Mouse (Mus musculus) frontal cortex, postnatal 36 days (tissue): ENCODE measurements around the gene Prkn.

Experiments used
- DNase-seq, 2 experiments: peaks; one replicate each; pipeline ENCODE4 v3.0.0; 2022; ENCODE audit warnings: low spot score in 2 of 2

Prkn gene

DNA sequence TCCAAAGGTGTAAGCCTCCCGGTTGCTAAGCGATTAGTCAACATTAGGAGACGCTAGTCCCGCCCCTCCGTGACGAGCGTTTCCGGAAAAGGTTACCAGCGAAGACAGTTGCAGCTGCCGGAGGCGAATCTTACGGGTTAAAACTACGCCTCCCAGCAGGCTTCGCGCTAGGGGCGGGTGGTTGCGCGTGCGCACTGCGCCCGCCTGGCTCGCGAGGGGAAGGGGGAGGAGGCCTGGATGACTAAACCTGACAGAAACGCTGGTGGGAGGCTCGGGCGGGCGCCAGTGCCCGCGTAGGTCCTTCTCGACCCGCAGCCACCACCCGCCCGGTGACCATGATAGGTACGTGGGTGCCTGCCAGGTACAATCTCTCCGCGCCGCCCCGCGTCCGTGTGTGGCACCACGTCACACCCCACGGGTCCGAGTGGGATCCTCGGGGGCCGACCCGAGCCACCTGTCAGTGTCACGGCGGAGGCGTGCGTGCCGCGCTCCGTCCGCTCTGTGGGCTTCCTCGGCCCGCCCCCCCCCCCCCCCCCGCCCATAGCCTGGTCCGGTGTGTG, at the start of gene Prkn, which contains the start of gene Pacrg:
Gene Prkn (plus strand): TSS at position 237 of the 560 bp plus-strand sequence.
Gene Pacrg (minus strand): TSS at position 164 of the 560 bp plus-strand sequence.
- peak; percentile 98 to 99 for DNase-seq

DNA sequence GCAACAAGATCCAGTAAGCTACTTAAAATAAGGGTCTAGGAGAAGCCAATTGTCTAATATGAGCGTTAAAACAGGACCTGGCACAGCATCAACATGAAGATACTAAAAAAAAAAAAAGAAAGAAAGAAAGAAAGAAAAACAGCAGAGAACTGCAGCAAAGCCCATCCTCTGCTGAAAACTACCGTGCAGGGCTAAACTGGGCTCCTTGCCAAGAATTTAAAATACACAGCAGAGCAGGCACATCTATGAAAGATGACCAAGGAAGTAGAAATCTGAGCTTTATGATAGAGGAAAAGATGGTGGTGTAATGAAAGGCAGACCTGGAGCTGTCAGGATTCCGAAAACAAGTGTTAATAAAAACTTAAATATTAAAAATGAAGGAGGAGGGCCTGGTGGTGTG, 48.5 kb upstream of the Prkn start:
- DNase-seq = peak in 1 of 2 experiments; percentile 7

DNA sequence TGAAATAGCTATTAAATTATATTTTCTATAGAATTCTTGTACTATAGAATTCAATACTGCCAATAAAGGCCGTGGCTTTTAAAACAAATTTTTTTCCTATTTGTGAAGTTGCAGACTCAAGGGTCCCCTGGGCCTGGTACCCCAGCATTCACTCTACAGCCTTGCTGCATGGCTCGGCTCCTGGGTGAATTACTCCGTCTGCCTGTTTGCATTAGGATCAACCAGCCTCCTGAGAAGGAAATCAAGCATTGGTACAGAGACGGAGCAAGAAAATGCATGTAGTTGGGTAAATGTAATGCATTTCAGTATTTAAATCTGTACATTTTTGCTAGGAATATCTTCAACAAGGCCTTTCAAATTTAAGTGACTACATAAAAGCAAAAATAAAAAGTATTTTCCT, 33.5 kb upstream of the Prkn start:
- DNase-seq = no peak

DNA sequence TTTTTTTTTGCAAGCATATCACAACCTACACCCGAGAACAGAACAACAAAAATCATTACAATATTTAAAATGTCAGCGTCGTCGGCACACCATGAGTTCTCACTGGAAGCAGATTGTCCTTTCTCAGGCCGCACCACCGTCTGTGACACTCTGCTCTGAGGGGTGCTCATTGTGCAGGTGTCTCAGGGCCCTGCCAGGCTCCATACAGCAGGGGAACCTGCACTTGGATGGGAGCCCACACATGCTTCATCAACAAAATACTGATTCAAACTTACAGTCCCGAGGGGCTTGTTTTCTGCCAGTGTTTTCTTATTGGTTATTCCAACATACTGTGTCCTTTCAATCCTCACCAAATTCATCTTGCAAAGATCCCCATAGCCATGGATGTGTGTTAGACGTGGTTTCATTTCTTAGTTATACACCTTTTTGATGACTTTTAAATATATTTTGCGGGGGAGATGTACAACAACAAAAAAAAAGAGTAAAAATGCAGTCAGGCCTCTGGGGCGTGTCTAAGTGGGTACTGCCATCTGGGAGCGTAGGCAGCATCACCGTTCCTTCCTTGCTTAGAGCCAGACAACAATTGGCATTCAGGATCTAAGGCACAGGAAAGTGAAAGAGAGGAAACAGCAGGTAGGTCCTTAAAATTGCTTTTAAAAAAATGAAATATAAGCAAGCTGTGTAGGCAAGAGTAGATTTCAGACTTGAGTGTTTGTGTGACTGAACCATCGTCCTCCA, 32.8 kb upstream of the Prkn start:
- DNase-seq = peak in 1 of 2 experiments; percentile 2

DNA sequence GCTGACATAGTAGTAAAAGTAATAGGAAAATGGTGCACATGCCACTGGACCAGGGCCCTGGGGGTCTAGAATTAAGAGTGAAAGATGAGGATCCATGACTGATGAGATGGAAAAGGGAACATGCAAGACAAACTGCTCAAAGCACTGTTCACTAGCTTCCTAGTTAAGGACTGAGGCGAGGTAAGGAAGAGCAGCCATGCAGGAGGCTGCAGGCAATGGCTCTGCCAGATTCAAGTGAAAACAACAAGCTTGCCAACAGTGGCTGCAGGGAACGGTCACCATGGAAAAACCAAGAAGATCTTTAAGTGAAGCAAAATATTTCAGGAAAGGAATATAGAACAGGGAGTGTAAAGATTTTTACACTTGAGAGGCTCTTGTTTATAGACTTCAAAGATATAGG, 31.6 kb upstream of the Prkn start:
- DNase-seq = no peak

DNA sequence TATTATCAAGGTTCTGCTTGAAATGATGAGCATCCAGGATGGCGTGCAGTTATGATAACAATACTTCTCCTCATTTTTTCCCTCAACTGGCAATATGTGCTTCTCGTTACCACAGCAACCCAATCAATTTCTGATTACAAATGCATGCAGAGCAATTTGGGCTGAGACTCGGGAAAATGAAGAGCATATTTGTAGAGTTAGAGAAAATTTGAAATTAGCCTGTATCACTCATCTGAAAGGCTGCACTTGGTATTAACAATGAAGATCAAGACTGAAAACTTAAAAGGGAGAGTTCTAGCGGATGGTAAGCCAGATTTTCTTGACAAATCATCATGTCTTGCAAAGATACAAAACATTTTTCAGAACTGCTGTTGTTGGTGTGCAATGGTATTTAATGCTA, 21.2 kb upstream of the Prkn start:
- DNase-seq = no peak

DNA sequence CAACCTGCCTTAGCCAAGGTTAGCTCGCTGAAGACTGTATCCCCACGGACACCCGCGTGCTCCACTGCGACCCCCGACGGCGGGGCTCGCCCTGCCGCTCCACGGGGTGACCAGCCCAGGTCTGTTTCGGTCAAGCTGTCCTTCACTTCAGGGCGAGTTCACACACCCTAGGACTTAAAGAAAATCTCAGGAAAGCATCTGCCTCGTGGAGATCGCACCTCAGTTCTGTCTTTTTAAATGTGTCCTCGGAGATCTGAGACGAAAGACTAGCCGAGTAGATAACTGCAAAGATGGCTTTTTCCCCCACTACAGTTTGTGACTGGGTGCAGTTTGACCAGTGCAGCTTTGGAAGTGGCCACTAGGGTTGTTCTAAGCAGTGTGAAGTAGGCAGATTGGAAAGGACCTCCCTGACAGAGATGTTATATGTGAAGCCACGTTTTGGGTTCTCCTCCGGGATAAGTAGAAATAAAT, 582 bp downstream of the Prkn start:
- peak; percentile 37 to 70 for DNase-seq

DNA sequence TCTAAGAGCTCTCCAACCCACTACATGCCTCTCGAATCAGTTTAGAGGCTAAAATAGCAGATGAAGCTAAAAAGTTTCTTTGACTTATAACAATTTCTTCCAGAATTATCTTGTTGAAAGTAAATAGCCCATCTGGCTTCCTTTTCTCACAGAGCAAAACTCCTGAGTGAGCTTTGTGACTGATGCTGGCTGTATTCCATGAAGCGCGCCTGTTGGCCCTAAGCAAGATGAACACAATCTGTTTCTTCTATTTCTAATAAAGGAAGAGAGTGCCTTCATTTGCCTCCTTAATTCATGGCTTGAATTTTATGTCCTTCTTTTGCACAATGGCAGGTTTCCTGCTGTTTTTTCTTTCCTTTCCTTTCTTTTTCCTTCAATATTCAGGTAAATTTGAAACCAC, 14.0 kb downstream of the Prkn start:
- peak; percentile 12 to 41 for DNase-seq

DNA sequence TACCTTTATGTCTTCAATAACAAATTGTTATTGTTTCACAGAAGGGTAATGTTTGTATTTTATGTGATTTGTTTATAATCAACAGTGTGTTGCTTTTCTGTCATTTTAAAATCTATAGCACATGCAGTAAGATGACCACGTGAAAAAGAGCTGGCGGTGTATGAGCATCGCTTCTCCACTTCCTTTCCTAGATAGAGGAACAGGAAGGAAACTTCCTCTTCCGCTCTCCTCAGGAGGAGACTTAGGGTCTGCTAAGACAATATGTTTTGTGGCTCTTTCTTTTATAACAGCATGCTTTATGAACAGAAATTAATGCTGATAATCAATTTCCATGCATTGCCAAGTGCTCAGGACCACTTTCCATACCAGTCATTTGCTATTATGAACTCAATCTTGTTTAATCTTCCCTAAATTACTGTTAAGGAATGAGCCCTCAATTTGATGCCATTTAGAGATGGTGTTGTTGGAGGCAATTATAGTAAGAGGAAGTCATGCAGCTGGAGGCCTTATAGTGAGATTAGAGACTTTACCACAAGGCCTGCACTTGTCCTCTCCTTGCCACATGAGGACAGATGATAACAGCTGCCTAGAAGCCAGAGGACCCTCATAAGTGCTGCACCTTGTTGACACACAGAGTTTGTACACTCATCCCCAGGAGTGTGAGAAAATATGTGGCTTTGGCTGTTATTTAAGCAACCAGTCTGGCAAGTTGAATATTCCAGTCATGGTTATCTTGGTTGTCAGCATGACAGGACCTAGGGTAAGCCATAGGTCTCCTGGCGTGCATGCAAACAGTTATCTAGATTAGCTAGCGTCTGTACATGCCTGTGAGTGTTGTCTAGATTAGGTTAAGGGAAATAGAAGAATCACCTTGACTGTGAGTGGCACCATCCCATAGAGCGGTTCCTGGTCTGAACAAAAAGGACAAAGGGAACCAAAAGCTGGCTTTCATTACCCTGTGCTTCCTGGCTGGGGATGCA, 34.3 kb downstream of the Prkn start:
- DNase-seq = no peak

DNA sequence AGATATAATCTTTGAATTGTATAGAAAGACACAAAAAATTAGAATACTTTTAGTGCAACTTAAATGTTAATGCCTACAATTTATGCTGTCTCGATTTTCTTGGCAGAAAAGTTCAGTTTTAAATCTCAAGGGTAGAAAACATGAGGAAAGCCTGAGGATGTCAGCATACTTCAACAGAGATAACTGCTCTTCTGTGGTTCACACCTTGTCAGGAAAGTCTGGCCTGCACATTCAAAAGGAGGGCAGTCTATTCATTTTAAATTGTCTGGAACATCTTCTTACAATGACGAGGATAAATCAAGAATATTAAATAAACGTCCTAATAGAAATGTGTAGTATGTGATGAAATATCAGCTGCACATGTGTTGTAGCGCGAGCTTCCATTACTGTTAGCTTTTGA, 38.8 kb downstream of the Prkn start:
- DNase-seq = no peak

DNA sequence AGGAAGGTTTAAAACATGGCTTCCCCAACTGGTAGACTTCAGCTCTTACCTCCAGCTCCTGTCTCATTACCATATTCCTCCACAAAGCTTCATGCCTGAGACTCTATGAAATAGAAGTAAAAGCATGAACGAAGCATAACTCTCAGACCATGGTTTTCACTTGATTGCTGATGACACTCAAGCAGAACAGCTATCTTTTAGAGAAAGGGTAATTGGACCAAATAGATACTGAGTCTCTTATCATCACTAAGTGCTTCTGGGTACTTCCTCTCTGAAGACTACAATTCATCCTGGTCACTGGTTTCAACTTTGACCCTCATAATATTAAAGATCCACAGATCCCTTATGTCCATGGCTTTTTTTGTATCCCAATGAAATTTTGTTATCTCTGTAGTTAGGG, 42.1 kb downstream of the Prkn start:
- no peak for DNase-seq

DNA sequence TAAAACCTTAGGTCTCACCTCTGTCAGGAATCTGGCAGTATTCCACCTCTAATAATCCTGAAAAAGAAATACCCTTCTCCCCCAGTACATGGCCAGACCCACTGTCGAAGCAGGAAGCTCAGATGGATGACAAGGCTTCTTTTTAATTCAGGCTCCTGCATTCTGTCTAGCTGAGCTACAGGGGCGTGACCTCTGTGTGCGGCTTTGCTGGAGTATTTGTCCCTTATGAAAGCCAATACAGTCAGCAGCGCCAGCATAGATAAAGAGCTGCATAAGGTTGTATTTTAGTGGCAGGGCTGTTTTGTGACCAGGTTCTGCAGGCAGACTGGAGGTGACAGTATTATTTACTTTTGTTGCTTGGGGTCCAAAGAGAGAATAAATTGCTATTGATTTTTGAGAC, 47.7 kb downstream of the Prkn start:
- no peak for DNase-seq

DNA sequence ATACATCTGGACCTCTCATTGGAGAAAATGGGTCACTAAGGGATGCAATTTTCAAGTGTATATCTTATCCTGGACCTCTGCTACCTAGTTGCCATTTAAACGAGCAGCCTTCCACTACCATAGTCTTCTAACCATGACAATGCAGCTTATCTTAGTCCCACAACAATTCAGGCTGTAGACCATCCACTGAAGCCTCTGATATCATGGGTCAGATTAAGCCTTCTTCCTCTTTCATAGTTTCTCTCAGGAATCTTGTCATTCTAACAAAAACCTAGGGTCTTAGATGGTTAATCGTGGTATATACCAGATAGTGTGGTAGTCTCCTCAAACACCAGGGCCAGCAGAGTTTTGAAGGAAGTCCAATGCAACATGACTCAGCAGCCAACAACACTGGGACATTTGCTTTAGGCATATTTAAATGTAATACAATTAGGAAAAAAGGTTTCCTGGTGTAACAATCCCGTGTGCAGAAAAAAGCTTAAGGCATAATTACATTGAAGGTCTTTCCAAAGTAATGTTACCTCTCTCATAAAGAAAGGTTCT, 61.6 kb downstream of the Prkn start:
- DNase-seq = no peak

DNA sequence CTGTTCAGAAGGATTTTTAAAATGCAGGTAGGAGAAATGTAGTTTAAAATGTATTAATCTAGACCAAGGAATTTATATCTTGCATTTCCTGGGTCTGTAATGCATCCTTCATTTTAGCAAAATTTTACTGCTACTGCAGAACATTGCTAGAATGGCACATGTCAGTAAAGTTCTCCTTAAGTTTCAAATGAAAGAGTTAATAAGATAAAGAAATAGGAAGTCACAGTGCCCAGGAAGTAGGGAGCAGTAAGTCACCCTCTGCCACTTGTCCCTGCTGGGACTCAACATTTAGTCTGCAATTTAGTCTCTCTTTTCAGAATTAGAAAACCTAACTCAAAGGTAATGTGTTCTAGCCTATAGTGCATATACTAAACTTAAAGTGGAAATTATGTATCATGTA, 96.5 kb downstream of the Prkn start:
- no peak for DNase-seq

DNA sequence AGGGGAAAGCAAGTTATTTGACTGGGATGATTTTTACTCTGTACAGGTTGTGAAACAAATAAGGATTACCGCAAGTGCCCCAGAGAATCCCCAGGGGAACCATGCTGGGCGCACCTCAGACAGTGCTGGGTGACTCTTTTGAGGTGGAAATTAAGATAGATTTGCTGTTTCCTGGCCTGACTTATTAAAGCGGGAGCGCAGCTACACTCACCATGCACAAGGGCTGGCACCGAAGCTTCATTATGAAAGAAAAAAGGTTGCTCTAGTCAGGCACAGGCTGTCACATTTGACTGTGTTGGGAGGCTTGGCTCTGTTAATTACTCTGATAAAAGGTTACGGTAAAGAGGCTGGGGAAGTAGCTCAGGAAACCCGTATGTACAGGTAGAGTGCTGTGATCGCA, 97.7 kb downstream of the Prkn start:
- no peak for DNase-seq

DNA sequence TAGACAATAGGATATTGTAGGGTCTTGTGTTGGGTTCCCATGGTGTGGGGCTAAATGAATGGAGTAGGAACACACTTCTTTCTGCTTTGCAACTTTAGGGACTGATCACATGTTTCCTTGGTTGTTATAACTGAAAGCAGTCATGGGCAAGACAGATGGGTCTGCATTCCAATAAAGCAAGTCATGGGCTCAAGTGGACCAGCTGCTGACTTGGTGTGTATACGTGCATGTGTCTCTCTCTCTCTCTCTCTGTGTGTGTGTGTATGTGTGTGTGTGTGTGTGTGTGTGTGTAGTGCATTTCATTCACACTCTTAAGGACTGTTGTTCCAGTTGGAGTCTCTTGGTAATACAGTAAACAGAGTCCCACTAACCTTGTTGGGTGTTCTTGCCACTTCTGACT, 98.6 kb downstream of the Prkn start:
- no peak for DNase-seq

DNA sequence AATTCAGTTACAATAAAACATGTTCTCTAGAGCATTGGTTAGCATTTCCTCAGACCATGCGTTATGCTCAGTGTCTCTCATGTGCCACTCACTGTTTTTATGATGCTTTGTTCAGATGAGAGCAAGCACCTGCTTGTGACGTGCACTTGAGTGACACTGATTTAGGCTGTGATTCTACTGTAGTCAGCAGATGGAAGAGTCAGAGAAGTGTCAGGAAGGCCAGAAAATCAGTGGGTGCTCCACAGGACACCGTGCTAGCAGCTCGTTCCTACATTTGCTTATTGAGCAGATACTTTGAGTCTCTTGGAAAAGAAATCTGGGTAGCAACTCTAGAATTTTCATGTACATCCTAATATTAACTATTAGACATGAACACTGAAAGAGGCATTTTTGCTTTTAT, 106.4 kb downstream of the Prkn start:
- no peak for DNase-seq

DNA sequence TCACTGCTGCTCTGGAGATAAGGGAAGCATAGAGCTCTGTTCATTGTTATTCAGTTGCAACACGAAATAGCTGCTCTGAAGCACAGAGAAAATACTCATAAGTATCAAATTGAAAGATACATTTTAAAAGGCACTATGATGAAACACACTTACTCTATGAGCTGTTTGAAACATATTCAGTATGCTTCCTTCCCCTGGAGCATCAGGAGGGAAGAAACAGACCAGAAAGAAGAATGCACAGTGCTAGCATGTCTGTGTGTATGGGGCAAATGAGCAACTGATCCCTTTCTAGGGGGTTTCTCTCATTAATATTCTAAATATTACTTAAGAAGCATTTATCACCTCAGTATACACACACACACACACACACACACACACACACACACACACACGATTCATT, 107.4 kb downstream of the Prkn start:
- no peak for DNase-seq

DNA sequence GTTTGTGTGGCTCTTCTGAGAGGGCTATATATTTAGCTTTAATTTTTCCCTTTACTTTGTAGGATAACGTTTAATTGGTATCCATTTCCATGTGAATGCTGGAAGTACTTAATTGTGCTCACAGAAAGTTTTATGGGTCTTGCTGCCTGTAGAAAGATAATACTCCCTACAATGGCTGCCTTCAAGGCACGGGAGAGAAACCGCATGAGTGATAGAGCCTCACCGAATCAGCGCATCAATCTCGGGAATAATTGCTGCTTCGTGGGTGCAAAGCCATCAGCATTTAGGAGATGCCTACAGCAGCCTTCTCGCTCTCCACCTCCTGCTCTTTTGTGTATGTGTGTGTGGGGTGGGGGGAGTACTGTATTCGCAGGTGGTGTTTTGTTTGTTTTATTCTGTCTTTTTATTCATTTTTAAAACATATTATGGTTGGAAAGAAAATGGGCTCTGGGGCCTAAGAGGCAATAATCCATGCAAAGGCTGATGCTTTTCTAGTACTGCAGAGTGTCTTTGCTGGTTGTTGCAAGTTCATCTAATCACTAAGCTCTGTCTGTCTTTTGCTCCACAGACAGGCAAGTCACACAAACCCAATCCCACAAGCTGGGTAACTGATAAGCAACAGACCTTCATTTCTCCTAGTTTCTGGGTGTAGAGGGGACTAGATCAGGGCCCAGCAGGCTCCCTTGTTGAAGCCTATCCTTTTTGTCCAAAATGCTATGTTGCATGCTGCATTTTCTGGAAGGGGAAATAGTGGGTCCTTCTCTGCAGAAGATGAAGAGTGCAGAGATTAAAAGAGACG, 119.1 kb downstream of the Prkn start:
- no peak for DNase-seq

DNA sequence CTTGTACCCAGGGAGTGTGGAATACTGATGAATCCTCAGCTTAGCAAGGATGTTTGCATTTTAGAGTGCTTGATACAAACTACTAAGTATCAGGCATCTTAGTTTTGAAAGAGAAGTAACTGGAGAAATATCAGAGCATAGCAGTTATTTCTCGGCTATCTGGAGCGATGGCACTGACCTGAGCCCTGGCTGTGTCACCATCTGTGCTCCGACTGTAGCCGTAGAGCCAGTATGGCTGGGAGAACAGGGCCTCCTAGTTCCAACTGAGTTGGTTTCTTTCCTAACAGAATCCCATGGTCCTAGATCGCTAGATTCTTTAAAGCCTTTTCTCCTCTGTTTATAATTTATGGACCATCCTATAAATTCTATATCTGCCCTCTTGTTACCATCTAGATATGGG, 122.0 kb downstream of the Prkn start:
- no peak for DNase-seq

DNA sequence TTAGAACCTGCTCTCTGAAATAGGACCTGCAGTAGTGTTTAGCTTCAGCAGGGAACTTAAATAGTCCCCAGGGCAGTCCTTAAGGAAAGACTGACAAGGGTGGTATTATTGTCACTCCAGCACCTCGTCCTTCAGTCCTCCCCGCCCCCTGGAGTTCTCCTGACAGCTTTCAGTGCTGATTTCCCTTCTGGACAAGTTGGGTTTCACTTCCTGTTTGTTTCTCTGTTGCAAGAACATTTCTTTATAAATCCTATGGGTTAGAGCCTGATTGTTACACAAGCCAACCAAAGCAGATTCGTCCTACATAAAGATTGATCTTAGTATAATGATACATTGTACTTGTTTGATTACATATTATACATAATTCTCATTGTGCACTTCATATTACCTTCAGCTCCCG, 142.0 kb downstream of the Prkn start:
- no peak for DNase-seq
